Mouse (Mus musculus) gastrocnemius, postnatal 36 days (tissue): ENCODE measurements around the gene Ssmem1. TPM values are rescaled to one million over a fixed set of nuclear protein-coding genes. Genes with fewer than 3 reads are reported as not detected.

Source experiments
- DNase-seq, 2 experiments: peaks; one replicate each; pipeline ENCODE4 v3.0.0; 2022
- intact Hi-C: fragments of 180-260 bp; cut with DNase I; formaldehyde crosslinking; loops from one replicate; pipeline ENCODE4 v1.15.1; 2025
- total RNA-seq, 2 experiments: library from RNA; stranded (reverse); gene quantifications; 2 replicates each; pipeline ENCODE4 v1.2.3; 2021

Ssmem1 gene
- total RNA-seq, 2 experiments from 2014 or later: 0.23 to 0.25 TPM

DNA sequence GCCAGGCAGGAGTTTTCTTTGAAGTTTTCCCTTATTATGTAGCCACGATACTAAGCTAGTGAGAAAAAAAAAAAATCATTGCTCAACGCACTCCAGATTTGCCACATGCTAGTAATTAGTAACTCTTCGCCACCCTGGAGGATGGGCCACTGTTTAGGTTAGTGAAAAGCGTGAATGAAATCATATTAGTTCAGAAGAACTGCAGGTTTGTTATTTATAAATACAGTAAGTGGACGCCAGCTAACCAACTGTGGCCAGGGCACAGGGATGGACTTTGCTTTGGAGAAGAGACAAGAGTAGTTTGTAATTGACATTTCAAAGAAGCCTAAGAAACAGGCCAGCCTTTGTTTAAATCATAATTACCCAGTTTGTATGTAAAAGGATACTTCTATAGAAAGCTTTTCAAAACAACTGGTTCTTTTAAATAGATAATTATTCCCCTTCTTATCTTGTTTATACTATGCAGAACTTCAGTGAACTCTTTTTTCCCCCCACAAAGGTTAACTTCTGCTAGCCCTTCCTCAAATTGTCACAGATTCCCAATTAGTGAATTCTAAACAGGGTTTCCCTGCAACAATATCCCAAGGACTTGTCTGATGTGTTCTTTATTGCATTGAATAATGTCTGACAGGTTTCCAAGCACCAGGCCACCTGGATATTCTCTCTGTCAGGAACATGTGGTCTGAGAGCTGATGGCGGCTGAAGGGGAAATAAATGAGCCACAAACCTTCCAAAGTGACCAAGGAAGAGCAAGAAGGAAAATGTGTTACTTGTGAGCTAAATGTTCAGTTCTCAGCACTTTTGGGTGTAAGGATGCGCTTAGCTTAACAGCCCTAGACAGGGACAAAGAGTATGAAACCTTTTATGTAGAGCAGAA is 16.0 kb downstream of the Ssmem1 start:
- no peak for DNase-seq
- intact Hi-C loops: no loop called here

- no peak for DNase-seq
- intact Hi-C loops: no loop called here
Observed at GRCm38 (mm10) chr6:30526586-30527515, 17.2 kb downstream of the Ssmem1 start.

DNA sequence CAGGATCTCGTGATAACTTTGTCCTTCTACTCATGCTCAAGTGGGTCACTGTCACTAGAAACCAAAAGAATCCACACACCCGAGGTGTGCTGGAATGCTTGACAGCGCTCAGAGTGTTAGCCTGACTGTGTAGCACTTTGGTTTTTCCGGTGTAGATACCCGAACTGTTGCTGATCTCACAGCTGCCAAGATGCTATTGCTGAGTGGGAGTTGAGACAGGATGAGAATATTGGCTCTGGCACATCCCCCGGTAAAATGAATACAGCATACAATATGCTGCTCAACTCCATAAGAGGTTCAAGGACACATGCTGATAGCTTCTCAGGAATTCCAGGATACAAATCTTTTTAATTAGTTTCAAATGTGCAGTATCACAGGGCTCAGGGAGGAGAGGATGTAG is 19.2 kb downstream of the Ssmem1 start:
- intact Hi-C loops: no loop called here
- no peak for DNase-seq

DNA sequence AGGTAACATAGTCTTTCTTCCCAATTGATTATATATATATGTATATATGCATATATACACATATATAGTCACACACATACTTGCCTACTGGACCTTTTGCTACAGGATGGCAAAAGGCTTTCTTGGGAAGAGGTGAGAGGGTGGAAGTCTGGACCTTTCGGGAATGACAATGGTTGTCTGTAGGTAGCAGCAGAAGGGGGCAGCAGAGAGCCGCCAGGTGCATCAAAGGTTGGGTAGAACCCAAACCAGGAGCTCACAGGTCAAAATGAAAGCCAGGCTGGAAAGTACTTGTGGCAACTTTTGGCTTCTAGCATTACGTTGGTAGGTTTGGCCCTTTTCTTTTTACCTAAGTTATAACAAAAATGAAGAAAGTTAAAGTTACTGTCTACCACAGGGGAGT is 25.7 kb downstream of the Ssmem1 start:
- intact Hi-C loops: loop anchor here (2.0 to 10.0 kb wide), 2 partner anchors 389 to 447 kb away; no protein-coding TSS in a partner anchor
- no peak for DNase-seq

DNA sequence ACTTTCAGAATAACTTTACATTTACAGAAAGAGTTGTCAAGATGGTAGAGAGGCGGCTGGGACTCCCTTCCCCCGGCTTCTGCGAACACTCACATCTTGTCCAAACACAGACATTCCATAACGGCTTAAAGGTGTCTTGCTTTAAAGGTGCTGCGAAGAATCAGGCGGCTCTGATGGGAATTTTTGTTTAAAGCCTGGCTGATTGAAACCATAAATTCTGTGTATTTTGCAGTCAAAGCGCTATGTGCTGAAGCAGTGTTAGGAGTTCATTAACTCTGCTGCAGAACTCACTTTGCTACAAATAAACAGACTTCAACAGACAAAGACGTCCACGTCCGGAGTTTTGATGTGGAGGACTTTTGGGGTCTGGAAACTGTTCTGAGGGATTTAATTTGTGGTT is 28.6 kb downstream of the Ssmem1 start:
- intact Hi-C loops: loop anchor here (10.0 kb wide), 1 partner anchor 387 kb away; no protein-coding TSS in a partner anchor
- DNase-seq: no peak

DNA sequence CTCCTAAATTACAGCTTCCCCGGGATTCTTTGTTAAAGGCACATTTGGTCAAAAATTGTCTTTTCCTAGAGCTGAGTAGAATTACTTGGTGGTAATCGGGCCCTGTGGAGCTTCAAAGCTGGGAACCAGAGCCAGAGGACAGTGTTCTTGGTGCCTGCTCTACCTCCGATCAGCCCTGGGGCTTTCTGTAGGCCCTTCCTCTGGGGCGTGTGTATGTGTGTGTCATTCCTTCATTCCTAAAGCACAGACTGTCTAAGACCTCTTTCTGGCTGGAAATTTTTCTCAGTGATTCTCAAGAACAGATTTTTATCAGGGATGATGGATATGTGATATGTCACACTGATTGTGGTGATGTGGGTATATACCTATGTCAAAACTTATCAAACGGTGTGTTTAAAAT is 29.2 kb downstream of the Ssmem1 start:
- intact Hi-C loops: loop anchor here (10.0 kb wide), 1 partner anchor 386 kb away; no protein-coding TSS in a partner anchor
- no peak for DNase-seq

- intact Hi-C loops: loop anchor here (10.0 kb wide), 1 partner anchor 134 kb away; no protein-coding TSS in a partner anchor
- no peak for DNase-seq
Observed at GRCm38 (mm10) chr6:30541009-30541799, 31.6 kb downstream of the Ssmem1 start, which contains the start of gene Cpa2. Cpa2 (plus strand) TSS chr6:30541582.

DNA sequence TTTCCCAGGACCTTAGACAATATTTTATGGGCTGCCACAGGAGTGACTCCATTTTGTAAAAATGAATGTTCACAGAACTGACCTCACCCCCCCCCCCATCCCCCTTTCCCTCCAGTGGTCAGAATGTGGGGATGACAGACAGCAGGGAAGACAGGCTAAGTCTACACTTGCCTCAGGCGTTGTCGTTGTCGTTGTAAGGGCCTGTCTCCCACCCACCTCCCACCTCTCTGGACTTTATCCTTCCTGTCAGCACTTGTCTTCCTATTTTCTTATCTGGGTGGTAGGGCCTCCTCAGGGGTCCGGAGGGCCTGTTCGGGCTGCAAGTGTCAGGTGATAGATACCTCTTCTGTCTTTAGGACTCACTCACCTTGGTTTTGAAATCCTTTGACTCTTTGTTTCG is 32.6 kb downstream of the Ssmem1 start:
- no peak for DNase-seq
- intact Hi-C loops: loop anchor here (10.0 kb wide), 1 partner anchor 133 kb away; no protein-coding TSS in a partner anchor

- DNase-seq: no peak
Observed at GRCm38 (mm10) chr6:30543077-30543476, 33.4 kb downstream of the Ssmem1 start.

DNA sequence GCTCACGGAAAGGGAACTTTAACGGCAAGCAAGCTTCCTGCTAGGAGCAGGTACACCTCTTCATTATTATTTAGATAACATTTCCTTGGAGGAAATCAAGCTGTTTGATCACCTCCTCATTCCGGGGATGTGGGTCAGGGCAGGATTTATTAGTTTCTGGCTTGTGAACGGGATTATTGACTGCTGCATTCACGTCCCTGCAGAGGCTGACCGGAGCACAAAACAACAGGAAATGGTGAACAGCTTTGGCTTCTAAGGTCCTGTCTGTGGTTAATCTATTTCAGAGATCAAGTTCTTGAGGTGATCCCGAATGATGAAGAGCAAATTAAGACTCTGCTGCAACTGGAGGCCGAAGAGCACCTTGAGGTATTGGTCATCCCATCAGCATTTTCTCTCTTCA is 34.2 kb downstream of the Ssmem1 start:
- DNase-seq: no peak
- intact Hi-C loops: loop anchor here (10.0 kb wide), 1 partner anchor 131 kb away; no protein-coding TSS in a partner anchor

More at GRCm38 (mm10) chr6:30543077-30543476, 33.4 kb downstream of the Ssmem1 start:
- intact Hi-C loops: loop anchor here (10.0 kb wide), 1 partner anchor 132 kb away; no protein-coding TSS in a partner anchor

- intact Hi-C loops: loop anchor here (10.0 kb wide), 1 partner anchor 129 kb away; no protein-coding TSS in a partner anchor
- DNase-seq: no peak
Observed at GRCm38 (mm10) chr6:30545689-30546088, 36.0 kb downstream of the Ssmem1 start.

DNA sequence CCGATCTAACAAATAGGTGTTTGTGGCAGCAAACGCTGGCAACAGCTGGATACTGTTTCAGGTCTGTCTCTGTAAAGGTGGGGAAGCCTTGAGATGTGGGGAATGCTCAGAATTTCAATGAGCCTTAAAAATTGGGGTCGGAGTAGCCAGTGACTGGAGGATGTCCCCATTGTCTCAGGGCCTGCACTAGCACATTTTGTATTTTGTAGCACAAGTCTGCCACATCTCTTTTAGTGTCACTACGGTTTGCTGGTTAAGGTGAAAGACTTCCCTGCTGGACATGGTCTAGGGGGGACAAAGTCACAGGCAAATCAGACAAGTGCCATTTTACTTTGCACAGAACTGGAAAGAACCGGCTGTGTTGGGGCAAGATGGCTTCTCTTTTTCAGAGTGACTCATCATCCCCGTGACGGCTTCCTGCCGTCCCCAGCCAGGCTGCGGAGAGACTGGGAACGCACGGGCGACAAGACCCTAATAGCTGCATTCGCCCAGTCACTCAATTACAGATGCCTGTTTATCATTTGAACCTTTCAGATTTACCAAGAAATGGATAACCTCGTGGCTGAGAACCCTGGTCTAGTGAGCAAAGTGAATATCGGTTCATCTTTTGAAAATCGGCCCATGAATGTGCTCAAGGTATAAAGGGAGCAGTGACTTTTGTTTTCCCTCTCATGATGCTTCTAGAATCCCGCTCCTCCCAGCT is 37.1 kb downstream of the Ssmem1 start:
- intact Hi-C loops: loop anchor here (10.0 kb wide), 1 partner anchor 128 kb away; no protein-coding TSS in a partner anchor
- no peak for DNase-seq

DNA sequence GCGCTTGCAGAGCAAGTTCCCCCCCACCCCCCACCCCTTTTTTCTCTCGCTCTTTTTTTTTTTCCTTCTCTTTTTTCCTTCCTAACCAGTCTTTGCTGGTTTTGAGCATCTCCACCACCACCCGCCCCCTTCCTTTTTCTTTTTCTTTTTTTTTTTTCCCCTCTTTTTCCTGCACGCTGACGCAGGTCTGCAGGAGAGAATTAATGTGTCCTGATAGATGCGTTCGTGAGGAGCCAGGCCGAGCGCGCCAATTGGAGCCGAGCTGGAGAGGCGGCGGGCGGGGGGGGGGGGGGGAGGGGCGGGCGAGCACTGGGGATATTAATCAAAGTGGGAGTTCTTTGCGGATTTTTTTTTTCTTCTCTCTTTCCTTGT is 37.6 kb downstream of the Ssmem1 start:
- intact Hi-C loops: loop anchor here (10.0 kb wide), 1 partner anchor 128 kb away; no protein-coding TSS in a partner anchor
- no peak for DNase-seq

- intact Hi-C loops: loop anchor here (10.0 kb wide), 1 partner anchor 127 kb away; no protein-coding TSS in a partner anchor
- DNase-seq: peak in 1 of 2 experiments; percentile 35
Observed at GRCm38 (mm10) chr6:30547656-30548306, 38.1 kb downstream of the Ssmem1 start.

GRCm38 (mm10) chr6:30549231-30549761 is 39.6 kb downstream of the Ssmem1 start:
- DNase-seq: no peak
- intact Hi-C loops: loop anchor here (10.0 kb wide), 1 partner anchor 126 kb away; no protein-coding TSS in a partner anchor

DNA sequence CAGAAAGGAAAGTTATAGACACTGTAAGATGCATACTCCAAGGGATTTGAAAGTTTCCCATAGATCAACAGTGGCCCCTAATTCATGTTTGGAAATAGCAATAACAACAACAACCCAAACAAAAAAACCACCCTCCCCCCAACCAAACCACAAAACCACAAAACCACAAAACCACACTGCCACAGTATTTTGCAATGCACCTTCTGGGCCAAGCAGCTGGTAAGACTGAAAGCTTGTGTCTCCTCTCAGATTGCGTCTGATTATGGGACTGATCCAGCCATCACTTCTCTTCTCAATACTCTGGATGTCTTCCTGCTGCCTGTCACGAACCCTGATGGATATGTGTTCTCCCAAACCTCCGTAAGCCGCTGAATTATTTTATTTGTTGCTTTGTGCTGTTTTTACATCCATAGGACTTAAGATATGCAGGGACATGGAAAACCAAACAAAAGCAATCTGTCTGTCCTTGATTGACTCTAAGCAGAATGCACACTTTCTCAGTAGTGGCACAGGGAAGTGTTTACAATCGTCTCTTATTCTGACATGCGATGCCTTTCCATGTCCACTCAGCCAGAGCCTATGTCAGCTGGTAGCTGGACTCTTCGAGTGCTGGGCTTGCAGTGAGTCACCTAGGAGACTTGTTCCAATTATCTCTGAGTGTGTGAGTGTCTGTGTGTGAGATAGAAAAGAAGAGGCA is 41.0 kb downstream of the Ssmem1 start:
- intact Hi-C loops: no loop called here
- no peak for DNase-seq

- DNase-seq: no peak
- intact Hi-C loops: no loop called here
Observed at GRCm38 (mm10) chr6:30551193-30551515, 41.5 kb downstream of the Ssmem1 start.
